Mouse (Mus musculus): ENCODE measurements around the gene Mia.

Gene Mia

DNA sequence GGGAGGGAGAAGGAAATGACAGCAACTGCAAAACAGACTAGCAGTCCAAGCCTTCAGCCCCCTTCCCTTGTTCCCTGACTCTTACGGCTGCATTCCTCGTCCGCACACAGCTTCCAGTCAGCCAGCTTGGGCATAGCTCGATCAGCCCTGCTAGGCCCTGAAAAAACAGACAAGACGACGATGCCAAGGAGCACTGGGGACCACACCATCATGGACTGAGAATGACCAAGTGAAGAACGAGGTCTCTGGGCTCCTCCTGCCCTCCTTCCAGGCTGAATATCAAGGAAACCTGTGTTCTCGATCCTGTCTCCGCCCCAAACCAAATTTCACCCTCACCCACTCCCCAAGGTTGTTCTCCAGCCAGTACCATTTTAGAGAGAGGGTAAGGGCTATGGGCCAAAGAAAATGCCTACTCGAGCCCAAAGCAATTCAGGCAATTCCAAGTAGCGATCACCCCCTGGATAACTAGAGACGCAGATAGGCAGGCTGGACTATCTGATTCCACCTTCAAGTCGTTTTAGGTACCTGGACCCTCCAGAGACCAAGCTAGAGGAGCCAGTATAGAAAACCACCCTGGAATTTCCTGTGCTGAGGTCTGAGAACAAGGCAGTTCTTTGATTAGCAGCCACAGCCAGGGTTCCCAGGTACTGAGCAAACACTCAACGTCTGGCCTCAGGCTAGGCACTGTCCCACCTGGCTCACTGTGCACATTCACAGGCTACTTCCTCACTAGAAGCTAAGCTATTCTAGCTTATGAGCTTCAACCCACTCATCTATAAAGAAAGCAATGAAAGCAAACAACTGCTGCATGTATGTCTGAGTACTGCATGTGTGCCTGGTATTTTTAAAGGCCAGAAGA, at the start of gene Mia, which contains the start of gene Gm21983:
Gene Mia (minus strand): TSS at position 321 of the 859 bp plus-strand sequence.
Gene Gm21983 (minus strand): TSS at position 250 of the 859 bp plus-strand sequence.
- WGBS = 76% methylated on average over 14 of the region's 14 CpGs

DNA sequence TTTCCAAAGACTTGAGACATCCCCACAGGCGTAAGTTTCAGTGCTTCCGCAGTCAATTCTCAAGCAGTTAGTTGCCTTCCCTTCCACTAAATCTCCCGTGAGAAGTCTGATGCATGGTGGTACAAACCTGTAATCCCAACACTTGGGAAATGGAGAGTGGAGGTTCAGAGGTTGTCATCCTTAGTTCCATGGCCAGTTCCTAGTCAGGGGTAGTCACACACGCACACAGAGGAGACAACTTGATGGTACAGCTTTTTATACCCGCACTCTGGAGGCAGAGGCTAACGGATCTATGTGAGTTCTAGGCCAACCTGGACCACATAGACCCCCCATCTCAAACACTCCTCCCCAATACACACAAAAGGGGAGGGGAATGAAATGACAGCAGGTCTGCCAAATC, 47.9 kb upstream of the Mia start:
- WGBS = 11% methylated on average over 6 of the region's 6 CpGs

DNA sequence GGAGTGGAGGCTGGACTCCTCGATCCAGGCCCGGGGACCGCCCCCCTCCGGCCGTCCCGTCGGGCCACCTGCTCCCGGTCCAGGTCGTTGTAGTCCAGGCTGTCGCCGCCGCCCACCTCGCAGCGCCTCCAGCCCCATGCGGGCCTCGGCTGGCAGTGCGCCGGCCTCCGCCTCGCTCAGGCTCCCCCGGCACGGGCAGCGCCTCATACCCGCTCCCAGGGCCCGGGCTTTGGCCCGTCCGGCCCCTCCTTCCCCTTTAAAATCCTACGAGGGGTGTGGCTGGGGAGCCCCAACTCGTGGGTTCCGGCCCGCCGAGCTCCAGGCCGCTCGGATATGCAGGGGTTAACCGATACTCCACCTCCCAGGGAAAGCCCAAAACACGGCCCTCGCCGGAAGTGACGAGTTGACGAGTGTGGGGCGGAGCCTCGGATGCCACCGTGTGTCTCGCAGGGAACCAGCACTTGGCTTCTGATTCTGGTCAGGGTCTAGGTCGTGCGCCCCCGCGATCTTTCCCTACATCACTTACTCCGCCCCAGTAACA, 47.4 kb upstream of the Mia start, which contains the start of gene Itpkc:
Gene Itpkc (minus strand): TSS at position 381 of the 541 bp plus-strand sequence.
- under 1% methylated on average over 49 of the region's 49 CpGs for WGBS

DNA sequence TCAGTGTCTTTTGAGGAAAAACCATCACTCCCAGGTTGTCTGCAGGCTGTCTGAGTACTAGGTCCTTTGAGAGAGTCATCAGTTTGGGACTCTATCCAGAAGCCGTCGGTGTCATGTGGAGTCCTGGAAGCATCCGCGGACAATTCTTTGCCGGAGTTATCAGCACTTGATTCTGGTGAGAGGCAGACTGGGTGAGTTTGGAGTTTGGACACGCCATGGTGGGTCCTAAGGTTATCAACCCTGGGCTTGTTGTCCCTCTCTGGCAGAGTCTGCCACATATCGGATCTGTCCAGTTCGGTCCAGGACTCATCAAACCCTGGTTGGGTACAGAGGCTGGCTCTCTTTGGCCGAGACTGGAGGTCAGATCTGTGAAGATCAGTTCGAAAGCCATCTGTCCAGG, 46.7 kb upstream of the Mia start:
- 1% methylated on average over 10 of the region's 10 CpGs for WGBS

DNA sequence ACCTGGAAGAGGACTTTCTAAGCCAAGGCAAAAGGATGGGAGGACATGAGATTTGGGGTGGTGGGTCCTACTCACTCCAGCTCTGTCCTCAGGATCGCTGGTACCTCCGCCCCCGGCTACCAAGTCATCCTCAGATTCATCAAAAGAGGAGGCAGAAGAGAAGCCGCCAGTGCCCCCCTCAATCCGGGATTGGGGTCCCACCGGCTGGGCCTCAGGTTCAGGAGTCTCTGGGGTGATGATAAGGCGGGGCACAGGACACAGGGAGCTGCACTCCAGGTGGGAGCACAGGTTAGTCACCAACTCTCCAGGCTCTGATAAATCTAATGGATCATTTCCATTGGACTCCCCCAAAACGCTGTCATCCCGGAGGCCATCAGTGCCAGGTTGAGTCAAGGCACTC, 46.3 kb upstream of the Mia start:
- 21% methylated on average over 9 of the region's 9 CpGs for WGBS

DNA sequence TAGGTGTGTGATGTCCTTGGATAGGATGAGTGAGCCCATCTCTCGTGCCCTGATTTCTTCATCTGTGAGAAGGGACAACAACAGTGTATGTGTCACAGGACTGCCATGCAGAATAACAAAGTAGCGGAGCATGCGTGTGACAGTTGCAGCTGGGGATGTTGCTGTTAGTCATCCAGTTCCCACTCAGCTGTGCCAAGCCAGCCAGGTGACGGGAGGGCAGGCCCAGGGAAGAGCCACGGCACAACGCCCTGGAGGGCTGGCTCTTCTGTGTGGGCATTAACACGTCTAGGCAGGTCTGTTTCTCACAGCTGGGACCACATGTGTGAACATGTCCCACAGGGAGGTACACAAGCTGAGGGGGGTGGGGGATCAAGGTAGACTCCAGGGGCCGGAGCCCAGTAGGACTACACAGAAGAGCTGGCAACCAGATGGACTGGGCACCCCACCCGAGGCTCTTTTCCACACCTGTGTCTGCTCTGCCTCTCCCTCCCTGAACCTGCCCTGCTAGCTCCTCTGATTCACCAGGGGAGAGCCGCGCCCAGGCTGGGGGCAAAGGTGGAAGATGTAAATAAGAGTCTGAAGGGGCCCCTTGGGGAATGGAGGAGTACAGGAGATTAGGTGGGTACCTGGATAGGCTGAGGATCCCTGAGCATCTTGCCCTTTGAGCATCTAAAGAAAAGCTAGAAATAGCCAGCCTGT, 44.1 kb upstream of the Mia start:
- 51% methylated on average over 11 of the region's 11 CpGs for WGBS

DNA sequence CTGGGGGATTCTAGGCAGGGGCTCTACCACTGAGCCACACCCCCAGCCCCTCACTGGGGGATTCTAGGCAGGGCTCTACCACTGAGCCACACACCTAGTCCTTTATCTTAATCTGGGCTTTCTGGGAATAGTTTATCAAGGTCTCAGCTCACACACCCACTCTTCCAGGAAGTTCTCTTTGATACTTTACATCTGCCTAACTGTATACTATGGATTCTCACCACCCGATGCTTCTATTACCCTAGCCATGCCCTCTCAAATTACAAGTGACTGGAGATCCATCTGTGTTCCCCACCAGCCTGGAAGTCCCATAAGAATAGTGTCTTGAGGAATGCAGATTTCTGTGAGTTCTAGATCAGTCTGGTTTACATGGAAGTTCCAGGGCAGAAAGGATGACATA, 41.6 kb upstream of the Mia start:
- 76% methylated on average over 1 of the region's 1 CpGs for WGBS

DNA sequence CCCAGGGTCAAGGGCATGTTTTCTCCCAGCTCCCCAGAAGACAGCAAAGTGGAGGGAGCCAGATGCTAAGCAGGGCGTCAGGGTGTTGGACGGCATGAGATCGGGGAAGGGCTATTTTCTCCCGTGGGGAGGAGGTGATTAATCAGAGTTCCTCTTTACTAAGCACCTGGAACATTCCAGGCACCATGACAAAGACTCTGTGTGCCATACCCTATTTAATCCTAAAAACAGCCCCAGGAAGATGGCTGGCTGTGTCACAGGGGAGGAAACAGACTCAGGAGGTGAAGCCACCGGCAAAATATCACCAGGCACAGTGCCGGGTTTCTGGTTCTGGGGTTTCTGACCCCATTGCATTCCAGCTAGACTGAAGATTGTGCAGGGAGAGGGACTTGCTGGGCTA, 41.0 kb upstream of the Mia start:
- 72% methylated on average over 6 of the region's 6 CpGs for WGBS

DNA sequence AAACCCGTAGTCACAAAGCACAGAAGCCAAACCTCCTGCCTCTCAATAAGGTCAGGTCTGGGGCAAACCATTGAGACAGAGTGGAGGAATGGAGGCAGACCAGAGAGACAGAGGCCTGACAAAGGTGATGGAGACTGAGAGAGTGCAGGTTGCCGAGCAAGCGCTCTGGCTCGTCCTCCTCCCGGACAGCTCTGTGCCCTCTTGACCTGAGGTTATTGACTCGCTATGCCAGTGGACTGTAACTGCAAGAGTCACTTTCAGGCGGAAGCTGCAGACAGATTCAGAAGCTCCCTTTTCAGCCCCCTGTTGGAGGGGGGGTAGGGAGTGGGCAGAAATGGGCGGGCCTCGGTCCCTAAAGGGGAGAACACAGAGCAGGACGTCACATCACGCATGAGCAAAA, 39.0 kb upstream of the Mia start:
- 91% methylated on average over 11 of the region's 11 CpGs for WGBS

DNA sequence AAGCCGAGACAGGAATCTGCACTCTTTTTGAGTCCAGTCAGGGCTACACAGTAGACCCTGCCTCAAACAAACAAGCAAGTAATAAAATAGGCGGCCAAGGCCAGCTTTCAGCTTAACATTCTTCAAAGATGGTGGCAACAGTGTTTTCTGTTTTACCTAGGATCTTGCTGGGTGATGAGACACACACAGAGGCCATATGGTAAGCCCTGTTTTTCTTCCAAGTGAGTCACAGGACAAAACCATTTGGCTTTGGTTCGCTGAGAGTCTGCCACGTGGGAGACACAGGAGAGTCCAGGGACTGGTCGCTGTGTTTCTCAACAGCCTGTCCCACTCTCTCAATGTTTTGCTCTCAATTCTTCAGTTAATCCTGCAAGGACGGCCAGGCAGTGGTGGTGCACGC, 37.6 kb upstream of the Mia start:
- 64% methylated on average over 7 of the region's 7 CpGs for WGBS

DNA sequence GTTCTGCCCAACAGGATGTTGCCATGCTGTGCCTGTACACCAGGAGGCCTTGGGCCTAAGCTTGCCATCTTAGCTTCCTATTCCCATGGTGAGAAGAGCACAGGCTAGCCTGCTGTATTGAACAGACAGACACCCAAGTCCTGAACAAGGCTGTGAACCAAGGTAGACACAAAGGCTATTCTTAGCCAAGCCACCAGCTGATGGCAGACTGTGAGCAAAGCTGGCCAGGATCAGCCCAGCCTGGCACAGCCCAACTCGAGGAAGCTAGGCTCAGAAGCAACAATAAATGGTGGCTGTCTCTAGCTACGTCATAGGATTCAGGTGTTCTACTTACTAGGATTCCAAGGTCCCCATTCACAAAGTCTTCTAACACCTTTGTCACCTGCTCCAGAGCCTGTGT, 31.7 kb upstream of the Mia start:
- WGBS = 71% methylated on average over 2 of the region's 2 CpGs

DNA sequence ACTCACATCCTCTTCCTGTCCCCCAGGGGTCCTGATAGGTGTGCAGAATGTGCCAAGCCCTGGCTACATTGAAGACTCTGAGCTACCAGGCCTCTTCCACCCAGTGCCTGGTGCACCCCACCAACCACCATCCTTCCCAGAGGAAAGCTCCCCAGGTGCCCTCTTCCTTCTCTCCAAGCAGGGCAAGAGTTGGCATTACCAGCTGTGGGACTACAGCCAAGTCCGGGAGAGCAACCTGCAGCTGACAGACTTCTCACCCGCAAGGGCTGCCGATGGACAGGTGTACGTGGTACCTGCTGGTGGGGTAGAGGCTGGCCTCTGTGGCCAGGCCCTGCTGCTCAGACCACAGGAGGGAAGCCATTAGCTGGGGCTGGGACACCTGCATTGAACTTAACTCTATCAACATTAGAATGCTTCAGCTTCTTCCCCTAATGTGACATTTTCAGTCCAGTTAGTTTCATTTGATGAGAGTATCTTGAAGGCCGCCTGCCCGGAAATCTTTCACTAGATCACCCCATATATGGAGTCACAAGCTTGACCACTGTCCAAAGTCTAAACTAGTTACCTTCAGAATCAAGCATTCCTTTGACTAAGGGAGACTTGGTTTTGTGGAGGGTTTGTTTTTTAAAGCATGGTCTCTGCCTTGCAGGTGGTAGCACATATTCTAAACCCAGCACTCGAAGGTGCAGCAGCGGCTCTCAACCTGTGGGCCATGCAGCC, 22.9 kb upstream of the Mia start:
- 93% methylated on average over 8 of the region's 8 CpGs for WGBS

DNA sequence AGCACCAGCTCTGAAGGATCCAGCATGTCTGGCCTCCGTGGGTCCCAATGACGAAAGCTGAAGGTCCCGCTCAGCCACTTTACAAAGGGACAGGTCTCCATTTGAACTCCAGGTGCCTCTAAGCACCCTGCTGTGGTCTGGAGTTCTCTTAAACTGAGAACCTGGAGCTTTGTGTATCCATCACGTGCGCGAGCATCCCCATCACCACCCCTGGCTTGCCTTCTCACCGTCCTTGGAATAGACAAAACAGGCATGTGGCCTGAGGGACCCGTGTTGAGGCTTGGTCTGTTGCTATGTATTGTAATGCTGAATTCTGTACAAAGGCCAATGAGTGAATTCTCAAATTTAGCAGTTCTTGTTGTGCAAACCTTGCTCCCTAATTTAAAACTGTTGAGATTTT, 17.8 kb upstream of the Mia start:
- 89% methylated on average over 8 of the region's 8 CpGs for WGBS

DNA sequence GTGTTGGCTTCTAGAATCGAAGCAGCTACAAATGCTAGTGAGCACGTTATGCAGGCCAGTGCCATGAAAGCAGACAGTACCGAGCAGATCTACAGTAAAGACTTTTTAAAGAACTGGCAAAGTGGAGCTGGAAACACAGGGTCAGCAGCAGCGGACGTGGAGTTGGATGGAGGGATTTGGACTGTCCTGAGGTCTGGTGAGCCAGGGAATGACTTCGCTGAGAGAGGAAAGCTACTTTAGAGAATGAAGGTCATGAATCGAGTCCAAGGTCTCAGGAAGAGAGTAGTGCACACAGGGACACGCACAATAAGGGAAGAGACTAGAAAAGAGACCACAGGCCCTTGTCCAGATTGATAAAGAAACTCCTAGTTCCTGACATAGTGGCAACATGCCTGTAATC, 16.7 kb upstream of the Mia start:
- WGBS = 93% methylated on average over 8 of the region's 8 CpGs

DNA sequence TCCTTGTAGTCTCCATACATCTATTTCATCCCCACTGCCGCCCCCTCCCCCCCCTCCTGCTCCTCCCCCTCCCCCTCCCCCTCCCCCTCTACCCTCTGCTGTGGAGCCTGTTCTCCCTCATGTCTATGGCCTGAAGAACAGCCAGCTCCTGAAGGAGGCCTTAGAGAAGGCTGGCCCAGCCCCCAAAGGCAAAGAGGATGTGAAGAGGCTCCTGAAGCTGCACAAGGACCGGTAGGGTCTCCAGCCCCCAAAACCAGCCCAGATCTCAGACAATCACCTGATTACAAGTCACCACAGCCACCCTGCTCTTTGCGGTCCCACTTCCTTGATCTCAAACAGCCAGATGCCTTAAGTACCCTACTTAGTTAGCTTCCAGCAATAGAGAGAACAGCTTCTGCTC, 16.2 kb upstream of the Mia start:
- 85% methylated on average over 3 of the region's 3 CpGs for WGBS

DNA sequence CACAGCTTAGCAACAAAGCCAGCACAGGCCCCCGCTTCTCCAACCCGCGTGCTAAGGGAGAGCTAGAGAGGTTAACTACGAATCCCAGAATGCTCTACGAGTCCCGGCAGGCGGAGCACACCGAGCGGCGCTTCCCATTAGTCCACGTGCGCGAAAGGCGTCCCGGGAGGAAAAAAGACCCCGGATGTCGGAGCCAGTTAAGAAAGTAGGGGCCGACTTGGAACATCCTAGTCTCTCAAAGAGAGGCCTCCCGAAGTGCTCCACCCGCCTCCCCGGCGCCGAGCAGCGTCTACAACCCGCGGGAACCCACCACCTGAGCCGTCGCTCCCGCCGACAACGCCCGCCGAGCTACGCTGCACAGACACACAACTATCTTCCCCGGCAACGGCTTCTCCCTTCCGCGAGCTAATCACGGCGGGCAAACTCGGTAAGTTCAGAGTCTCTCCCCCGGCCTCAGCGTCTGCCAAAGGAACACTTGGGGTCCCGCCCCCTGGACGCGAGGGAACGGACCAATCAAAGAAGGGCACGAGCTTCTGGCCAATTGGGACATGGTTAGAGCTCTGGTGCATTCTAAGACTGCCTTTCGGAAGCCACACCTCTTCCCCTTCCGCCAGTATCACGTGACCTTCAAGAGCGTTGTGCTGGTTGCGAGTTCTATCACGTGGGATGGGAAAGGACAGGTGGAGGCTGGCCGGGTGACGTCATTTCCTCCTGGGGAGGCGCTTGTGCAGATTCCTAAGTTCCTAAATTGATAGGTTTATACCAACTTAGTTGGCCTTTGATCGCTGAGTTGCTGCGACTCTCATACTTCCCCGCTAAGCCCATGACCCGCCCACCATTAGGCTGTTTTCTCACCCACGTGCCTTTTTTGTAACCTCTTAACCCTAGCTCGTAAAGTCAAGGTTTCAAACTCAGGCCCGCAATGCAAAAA, 15.0 kb upstream of the Mia start, which contains the start of the genes BC024978 and Snrpa:
Gene BC024978 (plus strand): TSS at position 101 of the 931 bp plus-strand sequence.
Gene Snrpa (minus strand): TSS at position 591 of the 931 bp plus-strand sequence.
- WGBS = 1% methylated on average over 64 of the region's 64 CpGs

DNA sequence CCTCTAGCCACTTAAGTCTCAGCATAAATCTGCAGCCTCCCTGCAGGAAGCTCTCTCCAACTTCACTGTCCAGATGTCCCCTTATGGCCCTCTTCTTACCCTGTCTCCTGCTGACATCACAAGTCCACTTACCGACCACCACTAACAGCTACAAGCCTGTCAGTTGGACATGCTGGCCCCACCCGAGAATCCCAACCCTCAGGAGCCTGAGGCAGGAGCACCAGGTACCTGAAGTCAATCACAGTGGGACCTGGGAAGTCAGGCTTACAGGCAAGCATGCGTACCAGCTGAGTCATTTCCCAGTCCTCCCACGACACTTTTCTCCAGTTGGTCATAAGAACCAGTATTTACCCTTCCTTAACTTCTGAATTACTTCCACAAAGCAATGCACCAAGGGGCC, 12.8 kb upstream of the Mia start:
- WGBS = 66% methylated on average over 4 of the region's 4 CpGs

DNA sequence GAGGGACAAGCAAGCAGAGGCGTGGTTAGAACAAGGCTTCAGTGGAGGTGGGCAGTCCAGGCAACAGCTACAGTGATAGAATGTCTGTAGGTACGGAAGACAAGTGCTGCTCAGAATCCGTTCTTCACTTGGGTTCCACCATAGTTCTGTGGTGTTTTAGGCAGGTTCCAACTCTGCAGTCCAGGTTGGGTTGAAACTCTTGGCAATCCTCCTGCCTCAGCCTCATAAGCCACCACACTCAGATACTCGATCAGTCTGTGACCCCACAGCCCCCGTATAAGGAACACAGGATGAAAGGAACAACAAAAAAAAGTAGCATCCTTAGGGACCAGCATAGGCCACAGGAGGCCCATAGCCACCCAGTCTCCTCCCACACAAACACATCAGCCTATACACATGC, 11.5 kb upstream of the Mia start:
- 96% methylated on average over 5 of the region's 5 CpGs for WGBS

DNA sequence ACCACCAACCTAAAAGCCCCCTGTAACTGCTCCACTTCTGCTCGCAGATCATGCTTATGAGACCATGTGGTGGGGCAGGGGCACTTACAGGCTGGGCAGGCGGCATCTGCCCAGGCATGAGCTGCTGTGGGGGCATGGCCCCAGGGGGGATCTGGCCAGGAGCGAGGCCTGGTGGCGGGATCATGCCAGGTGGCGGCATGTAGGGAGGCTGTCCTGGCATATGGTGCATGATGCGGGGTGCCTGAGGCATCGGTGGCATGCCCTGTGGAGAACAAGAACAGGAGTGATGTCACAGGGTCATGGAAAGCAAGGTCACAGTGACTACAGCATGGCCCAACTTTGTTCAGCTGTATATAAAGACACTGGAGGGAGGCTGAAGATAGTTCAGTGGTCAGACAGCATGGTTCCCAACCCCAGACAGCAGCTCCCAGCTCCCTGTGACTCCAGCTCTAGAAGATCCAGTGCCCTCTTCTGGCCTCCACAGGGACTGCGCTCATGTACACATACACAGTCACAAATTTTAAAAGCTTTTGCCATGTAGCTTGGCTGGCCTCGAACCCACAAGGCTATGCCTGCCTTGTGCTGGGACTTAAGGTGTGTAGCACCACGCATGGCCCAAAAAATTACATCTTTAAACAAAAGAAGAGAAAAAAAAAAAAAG, 8.4 kb upstream of the Mia start:
- WGBS = 93% methylated on average over 10 of the region's 10 CpGs

DNA sequence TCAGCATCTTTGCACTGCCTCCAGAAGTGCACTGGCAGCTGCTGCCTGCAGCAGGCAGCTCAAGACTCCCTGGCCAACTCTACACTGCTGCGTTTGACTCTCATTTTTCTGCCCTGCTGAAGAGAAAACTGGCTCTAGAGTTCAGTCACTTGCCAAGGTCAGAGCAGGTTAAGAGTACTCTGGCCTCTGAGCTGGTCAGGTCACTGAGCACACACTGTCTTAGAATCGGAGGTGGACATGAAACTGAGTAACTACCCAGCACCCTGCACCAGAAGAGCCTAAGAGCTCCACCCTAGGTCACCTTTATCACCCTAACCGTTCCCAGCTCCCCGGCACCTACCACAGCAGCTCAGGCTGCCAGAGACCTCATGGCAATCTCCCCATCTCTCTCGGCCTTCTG, 5.0 kb upstream of the Mia start:
- WGBS = 82% methylated on average over 5 of the region's 5 CpGs

Measured in cerebral cortex, adult 2 months (tissue).